Mouse (Mus musculus): Measurements from ENCODE around the gene Pdk3.

Gene Pdk3

DNA sequence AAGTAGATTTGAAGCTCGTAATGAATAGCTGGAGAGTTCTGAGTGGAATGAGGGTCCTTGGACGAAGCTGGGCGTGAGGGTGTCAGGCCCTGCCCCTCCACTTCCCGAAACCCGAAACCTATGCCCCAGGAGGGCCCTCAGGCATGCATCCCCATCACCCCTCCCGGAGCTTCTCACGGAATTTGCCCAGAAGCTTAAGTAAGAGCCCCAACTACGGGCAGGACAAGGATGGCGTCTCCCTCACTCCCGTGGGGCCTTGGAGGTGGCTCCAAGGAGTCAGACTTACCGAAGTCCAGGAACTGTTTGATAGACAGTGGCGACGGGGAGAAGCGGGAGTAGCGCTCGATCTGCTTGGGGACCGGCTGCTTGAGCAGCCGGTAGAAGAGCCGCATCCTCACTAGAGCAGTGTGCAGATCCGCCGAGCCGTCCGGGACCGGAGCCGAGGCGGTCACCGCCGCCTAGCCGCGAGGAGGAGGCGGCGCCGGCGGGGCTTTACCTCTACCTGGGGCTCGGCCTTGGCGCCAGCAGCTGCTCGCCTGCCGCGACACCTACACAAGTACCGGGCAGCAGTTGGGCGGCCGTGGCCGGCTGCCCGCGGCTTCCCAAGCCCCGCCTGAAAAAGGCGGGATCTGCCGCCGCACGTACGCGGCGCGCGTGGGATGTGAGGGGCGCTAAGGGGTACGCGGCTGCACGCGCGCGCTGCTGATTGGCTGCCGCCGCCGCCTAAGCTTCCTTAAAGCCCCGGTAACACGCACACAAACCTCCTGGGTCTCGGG, at the start of gene Pdk3:
Gene Pdk3 (minus strand): TSS at position 641 of the 776 bp plus-strand sequence.
- in situ Hi-C loops (cut with MboI, MseI), result no loop called here

DNA sequence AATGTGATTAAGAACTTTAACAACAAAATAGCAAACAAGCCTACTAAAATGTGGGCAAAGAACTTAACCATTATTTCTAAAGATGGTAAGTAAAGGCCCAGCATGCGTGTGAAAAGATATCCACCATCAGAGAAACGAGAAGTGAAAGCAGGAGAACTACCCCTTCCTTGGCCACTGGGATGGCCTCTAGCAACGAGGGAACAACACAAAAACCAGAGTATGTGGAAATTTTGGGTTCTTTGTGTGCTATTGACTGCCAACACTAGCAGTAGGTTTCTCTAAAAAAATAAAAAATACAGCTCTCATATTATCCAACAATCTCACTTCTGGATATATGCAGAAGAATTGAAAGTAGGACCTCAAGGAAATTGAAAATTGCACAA, 45.6 kb upstream of the Pdk3 start:
- in situ Hi-C loops (cut with MboI, MseI), result no loop called here

DNA sequence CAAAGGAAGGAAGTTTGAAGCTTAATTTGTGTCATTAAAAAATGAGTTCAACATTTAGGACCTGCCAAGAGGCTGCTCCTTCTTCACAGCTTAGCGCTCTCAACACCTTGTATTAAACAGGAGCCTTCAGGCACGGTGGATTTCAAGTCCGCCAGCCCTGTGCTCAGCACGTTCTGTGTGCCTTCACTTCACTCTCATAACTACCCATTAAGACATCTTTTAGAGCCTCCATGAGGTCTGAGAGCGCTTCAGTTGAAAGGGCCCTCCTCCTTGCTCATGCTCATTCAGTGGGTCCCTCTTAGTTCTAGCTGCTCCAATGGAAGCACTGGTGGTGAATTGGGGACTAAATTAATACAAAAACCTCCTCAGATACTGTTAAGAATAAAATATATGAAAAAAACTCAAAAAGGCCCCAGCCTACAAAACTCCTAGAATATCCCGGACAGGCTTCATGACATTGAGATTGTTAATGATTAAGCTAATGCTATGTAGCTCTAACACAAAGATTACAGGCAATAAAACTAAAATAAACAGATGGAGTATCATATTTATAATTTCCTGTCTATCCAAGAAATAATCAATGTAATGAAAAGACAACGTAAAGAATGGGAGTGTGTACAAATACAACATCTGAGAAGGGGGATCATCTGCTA, 45.1 kb upstream of the Pdk3 start:
- in situ Hi-C loops (cut with MboI, MseI), result no loop called here

DNA sequence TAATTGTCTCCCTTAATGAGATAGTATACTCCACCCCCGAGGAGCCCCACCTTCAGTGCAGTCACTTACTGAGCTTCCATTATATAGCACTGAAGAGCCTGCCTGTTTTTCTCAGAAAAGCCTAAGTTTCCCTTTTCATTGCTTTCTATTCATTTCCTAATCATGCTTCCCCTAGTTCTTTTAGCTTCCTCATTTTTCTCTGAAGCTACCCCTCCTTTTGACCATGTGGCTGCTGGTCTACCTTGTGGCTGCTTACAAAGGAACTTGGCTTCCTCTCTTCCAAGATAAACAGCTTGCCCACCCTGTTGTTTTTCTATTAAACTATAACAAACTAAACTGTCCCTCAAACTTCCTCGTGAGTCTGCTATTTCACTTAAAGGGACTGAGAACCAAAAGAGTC, 31.4 kb upstream of the Pdk3 start:
- in situ Hi-C loops (cut with MboI, MseI), result no loop called here

DNA sequence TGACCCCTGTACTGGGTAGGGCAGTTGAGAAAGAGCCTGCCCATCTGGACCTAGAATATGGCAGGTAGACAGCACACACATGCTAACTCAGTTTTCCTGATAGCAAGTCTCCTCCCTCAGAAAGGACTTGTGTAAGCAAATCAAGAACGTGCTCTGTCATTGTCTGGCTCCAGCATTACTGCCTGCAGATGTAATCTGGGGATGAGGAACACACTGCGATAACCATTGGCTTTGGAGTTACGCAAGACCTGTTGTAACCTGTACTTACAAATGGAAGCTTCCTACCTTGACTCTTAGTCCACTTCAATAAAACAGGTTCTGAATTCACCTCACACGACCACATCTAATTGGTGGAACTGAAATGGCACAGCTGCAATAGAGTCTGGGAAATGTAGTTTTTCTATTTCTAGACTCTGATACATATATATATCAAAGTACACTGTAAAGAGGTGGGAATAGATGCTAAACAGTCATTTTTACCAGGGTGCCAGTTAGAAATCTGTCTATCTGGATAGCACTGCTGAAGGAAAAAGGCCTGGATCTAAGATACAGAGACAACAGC, 30.6 kb upstream of the Pdk3 start:
- in situ Hi-C loops (cut with MboI, MseI), result no loop called here

DNA sequence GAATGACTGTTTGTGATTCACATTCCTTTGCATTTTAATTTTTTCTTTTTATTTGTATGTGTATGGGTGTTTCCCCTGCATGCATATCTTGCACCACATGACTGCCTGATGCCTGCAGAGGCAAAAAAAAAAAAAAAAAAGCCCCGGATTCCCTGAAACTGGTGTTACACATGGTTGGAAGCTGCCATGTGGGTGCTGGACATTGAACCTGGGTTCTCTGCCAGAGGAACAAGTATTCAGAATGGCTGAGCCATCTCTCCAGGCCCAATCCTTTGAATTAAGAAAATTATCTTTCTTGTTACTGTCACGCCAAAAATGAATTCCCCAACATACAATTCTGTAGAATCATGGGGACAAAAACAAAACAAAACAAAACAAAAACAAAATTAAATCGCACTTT, 25.8 kb upstream of the Pdk3 start:
- in situ Hi-C loops (cut with MboI, MseI), result no loop called here

DNA sequence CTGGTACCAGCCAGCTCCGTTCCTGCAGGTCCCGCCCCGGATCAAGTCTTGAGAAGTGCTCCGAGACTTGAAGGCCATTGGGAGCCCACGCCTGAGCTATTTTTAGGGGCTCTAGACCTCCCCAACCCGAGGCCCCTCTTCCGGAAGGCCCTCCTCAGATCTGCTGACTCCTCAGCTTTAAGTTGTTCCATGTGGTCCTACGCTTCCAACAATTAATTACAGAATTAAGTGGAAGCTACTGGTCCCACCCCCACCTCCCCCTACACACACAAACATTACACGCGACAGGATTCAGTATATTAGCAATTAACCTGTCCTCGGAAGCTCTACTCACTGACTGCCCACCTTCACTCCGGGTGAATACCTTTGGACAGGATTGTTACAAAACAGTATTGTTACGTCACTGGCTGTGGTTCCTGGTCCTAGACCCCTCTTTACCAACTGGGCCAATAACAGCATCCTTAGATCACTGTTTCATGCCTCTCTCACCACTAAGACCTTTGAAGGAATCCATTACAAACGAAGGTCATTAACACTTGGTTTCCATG, 410 bp upstream of the Pdk3 start:
- in situ Hi-C loops (cut with MboI, MseI), result no loop called here

DNA sequence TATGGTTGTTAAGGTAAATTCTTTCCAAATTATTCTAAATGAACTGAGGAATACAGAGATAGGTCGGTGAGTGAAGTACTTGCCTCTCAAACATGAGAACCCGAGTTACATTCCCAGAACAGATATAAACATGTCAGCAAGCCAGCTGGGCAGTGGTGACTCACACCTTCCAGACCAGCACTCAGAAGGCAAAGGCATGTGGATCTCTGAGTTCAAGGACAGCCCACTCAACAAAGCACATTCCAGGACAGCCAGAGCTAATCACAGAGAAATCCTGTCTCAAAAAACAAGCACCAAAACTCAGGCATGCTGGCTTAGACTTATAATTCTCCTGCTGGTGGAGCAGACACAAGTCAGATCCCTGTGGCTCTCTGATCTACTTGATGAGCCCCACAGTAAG, 6.2 kb downstream of the Pdk3 start:
- in situ Hi-C loops (cut with MboI, MseI), result no loop called here

DNA sequence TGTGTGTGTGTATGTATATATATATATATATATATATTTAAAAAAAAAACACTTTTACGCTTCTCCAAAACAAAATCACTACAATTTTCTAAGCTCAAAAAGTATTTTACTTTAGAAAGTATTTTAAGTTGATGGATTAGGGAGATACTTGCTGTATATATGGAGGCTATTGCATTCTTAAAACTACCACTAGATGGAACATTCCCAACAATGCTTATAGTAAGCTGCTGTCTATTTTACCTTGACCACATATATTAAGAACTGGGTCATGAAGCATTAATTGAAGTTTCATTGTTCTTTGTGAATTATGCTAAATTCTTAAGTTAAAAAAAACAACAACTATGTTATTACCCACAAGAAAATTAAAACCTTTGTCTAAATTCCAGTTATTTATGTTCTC, 24.0 kb downstream of the Pdk3 start:
- in situ Hi-C loops (cut with MboI, MseI), result no loop called here

DNA sequence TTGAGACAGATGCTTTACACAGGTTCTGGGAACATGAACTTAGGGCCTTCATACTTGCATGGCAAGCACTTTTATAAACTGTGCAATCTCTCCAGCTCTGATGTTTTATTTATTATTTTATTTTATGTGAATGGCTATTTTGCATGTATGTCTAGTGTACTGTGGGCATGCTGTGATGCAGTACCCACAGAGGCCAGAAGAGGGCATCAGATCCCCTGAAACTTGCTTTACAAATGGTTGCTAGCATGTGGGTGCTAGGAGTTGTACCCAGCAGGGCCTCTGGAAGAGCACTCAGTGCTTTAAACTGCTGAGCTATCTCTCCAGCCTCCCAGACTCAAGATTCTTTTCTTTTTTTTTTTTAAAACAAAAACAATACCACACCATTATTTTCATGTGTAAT, 38.8 kb downstream of the Pdk3 start:
- in situ Hi-C loops (cut with MboI, MseI), result loop anchor here (5.0 kb wide), 1 partner anchor 99 kb away; no protein-coding TSS in a partner anchor

DNA sequence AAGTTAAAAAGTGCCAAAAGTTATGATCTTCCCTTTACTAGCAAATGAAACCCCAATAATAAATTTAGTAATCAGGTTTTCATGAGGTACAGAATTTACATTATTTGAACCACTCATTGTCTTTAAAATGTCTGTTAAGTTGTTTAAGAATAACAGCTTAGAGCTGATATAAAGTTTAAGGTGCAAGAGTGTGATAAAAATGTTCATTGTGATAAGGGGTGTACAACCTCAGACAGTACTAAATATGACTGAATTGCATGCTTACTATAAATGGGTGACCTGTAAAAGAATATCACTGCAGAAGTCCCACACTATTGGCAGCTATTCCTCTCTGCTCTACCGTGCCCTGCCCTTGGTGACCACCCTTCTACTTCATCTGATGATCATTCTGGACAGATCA, 42.4 kb downstream of the Pdk3 start:
- in situ Hi-C loops (cut with MboI, MseI), result no loop called here

DNA sequence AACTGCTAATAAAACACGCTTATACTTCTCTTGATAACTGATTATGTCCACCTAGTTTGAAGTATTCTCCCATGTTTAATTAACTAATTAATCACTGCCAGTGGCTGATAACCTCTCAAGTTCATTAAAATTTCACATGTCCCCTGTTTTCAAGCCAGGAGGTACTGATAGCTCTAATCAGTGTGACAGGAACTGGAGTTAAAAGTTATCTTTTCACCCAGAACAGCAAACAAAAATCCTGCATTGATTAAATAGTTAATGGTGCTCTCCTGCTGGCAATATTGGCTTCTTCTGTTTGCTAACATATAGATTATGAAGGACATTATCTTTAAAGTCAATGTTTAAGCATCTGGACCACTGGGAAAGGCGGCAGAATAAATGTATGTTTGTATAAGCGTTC, 71.2 kb downstream of the Pdk3 start:
- in situ Hi-C loops (cut with MboI, MseI), result no loop called here

DNA sequence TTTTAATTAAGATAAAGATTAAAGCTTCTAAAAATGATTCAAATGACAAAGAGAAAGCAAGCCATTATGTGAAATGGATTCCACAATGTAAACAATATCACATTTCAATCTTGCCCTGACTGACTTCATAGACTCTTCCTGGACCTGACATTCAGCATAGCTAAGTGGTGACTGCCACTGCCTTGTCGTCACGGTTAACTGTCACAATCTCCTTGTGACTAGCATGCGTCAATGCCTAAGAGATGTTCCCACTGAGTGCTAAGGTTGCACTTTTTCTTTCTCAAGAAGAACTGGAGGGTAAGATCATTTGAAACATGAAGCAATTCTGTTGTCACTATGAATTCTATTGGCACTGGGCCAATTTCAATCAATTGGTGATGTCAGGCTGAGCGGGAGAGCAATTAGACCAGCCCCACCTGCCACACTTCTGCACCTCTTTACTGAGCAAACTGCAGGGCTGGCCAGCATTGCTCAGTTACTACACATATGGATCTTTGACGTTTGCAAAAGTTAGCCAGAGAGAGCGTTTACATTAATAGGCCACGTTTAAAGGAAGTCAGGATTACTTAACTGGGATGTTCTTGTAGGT, 75.0 kb downstream of the Pdk3 start:
- in situ Hi-C loops (cut with MboI, MseI), result no loop called here

DNA sequence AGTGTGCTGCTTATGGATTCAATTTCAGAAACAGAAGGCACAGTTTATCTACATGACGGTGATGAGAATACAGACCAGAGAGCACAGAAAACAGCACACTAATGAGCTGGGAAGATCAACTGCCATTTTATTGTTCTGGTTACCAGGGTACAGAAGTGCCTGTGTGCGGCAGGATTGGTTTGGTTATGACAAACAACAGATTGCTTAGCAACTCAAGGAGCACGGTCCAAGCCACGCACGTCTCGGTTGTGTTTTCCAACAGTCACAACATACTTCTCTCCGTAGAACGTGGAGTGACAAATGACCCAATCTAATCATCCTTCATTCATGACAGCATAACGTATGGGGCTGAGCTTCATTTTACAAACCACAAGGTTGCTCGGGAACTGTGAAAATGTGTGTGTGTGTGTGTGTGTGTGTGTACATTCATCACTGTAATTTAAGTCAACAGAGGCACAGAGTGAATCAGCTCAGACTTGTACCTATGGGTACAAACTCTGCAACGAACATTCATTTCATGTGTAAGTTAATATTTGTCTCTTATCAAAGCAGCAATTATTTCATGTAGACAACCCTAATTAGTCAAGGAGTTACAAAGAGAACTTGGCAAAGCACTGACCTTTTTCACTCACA, 76.7 kb downstream of the Pdk3 start:
- in situ Hi-C loops (cut with MboI, MseI), result no loop called here

DNA sequence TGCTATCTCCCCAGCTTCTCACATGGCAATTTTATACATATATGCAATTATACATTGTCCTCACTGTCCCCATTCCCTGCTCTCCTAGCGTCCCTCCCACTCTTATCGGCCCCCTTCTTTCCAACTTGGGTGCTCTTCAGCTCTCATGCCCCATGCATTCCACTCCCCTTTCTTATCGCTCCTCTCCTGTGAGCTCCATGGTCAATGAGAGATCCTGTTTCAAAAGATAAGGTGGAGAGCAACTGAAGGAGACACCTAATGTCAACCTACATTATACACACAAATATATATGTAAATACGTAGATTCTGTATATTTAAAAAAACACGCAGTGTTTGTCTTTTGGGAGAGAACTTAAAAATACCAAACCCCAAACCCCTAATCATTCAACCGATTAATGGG, 81.4 kb downstream of the Pdk3 start:
- in situ Hi-C loops (cut with MboI, MseI), result no loop called here

DNA sequence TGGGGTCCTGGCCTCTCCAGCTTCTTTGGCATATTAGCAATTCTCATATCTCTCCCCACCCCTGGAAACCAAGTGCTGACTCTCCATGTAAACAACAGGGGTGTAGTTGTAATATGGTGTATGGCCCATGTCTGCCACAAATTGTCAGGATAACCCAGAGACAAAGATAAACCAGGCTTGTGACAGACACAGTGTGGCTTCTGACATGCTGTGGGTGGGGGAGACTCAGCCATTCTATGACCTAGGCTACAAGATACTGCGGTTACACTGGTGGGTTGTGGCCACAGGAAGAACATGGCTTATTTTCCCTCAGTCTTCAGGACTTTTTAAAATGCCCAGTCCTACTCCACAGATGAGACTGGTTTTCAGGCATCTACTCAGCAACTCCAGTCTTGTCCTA, 82.8 kb downstream of the Pdk3 start:
- in situ Hi-C loops (cut with MboI, MseI), result no loop called here

DNA sequence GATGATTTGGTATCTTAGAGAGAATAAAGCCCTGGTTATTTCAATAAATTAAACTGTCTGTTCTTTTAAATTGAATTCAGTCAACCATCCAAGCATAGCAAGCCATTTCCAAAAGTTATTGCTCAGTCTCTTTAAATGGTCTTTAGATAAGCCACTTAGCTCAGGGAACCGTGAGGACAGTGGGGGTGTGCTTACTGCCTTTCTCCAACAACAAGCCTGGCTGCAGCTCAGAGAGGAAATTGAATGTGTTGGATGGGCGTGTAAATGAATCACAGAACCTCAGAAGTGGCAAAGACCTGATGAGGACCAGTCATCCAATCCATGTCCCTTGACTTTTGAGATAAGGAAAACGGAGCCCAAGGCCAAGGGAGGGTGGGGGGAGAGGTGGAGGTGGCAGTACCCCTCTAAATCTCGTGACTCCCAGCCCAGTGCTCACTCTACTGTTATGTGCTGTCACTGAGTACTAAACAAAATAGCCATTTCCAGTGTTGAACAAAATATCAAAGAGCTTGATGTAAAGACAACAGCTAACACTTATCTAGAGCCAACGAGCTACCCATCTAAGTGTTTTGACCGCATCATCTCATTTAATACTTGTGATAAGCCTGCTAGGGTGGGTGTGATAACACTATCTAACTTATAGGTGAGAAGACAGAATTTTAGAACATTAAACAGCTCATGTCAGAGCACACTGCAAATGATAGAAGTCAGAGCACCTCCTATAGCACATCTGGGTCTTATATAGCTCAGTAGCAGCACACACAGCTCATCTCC, 98.8 kb downstream of the Pdk3 start:
- in situ Hi-C loops (cut with MboI, MseI), result no loop called here

DNA sequence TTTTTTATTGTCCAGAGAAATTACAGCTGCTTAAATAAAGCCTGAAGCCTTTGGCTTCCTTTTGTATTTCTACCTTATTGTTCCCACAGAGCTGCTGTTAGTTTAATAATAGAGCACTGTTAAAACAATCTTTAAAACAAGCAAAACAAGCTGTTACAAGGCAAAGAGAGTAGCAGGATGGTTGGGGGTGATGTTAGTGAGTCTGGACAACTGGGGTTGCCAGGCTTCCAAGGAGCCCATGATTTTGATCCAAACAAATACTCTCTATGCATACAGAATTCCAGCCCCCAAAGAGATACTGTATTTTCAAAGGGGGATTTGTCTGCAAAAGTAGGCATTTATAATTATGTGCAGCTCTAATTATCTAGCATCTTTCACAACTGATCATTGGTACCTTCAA, 99.6 kb downstream of the Pdk3 start:
- in situ Hi-C loops (cut with MboI, MseI), result no loop called here

DNA sequence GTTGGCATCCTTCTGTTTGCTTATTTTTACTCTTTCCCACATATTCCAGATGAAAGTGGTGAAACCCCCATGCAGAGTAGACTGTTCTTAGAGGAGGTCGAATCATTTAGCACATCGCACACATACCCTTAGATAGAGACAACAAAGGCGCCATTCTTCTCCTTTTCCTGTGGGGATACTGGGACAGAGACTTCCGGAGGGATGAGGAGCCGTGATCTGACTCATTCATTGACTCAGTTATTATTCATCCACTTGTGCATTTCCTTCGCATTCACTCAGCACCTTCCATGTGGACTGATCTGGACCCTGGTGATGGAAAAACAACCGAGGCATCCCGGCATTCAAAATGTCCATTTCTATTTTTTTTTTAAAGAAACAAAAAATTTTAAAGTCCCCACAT, 101.1 kb downstream of the Pdk3 start:
- in situ Hi-C loops (cut with MboI, MseI), result no loop called here

DNA sequence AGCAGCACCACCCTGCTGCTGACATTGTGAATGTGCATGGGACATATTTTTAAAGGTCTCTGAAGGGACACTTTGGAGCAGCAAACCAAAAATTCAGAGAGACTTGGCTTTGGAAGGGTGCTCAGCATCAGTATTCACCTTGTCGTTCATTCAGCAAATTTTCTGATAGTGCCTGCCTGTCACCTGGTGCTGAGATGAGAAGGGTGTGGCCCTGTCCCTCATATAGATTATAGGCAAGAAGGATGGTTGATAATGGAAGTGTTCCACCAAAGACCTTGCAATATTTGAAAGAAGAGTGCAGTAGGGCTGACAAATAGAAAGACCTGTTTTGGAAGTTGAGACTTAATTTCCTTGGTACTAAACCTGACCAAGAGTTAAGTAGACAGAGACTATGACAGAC, 102.5 kb downstream of the Pdk3 start:
- in situ Hi-C loops (cut with MboI, MseI), result no loop called here

Measured in T-helper 2 cell (primary cell).